Mouse (Mus musculus) liver, embryonic 15.5 days (tissue): ENCODE data around the gene H2al1m. TPM values are rescaled to one million over a fixed set of nuclear protein-coding genes. Genes with fewer than 3 reads are reported as not detected.
A peak's percentile ranks its signal among the peaks of the same experiment; 100 is the strongest.
"Not testable (repeated sequence)": the region's sequence is repeated elsewhere in the genome, so short reads cannot be mapped to it uniquely, and the experiment has no call there.

Experiments
- ATAC-seq: fragments of 200-750 bp; cut with Nextera tagmentation; 2 replicates; pipeline ENCODE4 v1.8.0; 2017; ENCODE audit warnings: moderate number of reproducible peaks, mild to moderate bottlenecking, moderate library complexity; ENCODE audit not compliant: insufficient read depth
- H3K27ac ChIP-seq: fragments of 300-500 bp; sonication (generic); replicated peaks from 2 replicates; pipeline ENCODE4 v1.5.1; 2015; ENCODE audit warnings: mild to moderate bottlenecking, inconsistent platforms
- H3K27me3 ChIP-seq: fragments of 300-500 bp; sonication (generic); 2 replicates; pipeline ENCODE4 v1.6.1; 2015; ENCODE audit warnings: mild to moderate bottlenecking, inconsistent platforms
- H3K36me3 ChIP-seq: fragments of 300-500 bp; sonication (generic); replicated peaks from 2 replicates; pipeline ENCODE4 v1.6.1; 2015; ENCODE audit warnings: moderate library complexity, mild to moderate bottlenecking, inconsistent platforms
- H3K4me1 ChIP-seq: fragments of 300-500 bp; sonication (generic); replicated peaks from 2 replicates; pipeline ENCODE4 v1.6.1; 2015; ENCODE audit warnings: inconsistent platforms
- H3K4me2 ChIP-seq: fragments of 300-500 bp; sonication (generic); 2 replicates; pipeline ENCODE4 v1.6.1; 2015; ENCODE audit warnings: moderate library complexity, mild to moderate bottlenecking, inconsistent platforms
- H3K4me3 ChIP-seq: fragments of 300-500 bp; sonication (generic); replicated peaks from 2 replicates; pipeline ENCODE4 v1.5.1; 2015; ENCODE audit warnings: mild to moderate bottlenecking, inconsistent platforms
- H3K9ac ChIP-seq: fragments of 300-500 bp; sonication (generic); 2 replicates; pipeline ENCODE4 v1.6.1; 2015; ENCODE audit warnings: moderate library complexity, mild to moderate bottlenecking, inconsistent platforms
- H3K9me3 ChIP-seq: fragments of 300-500 bp; sonication (generic); replicated peaks from 2 replicates; pipeline ENCODE4 v1.6.1; 2016; ENCODE audit warnings: inconsistent platforms
- WGBS: fragments of 180-500 bp; shearing (Covaris S2); methylation state at CpG from one replicate; pipeline ENCODE4 v1.1.7; 2015; ENCODE audit warnings: mixed read lengths; ENCODE audit not compliant: insufficient replicate concordance; 5-methylcytosine and 5-hydroxymethylcytosine counted together
- polyA plus RNA-seq: library from polyadenylated mRNA; unstranded; fragments of >200 nt; fragmentation: Nextera tagmentation; extraction: Ambion mirVana; gene quantifications from 2 replicates; pipeline ENCODE4 v1.2.1, GENCODE M21; 2015

H2al1m gene
- polyA plus RNA-seq, 1 experiment from 2014 or later: 2.1 TPM

DNA sequence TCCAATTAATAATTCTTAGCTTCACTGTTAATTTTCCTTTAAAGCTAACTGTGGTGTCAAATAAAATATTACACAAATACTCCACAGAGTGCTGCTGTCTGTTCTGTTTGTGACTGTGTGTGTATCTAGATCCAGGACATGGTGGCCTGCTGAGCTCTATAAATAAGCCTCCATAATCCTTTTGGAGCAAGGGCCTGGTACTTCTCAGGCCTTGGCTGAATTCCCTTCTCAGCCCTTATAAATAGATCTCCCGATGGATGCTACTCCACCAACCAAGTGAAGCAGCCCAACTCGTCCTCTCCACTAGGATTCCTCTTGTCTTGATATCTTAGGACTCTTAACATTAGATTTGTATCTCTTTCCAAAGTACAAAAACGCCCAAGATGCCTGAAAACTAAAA is 12.5 kb upstream of the H2al1m start:
- Histone ChIP-seq H3K4me3 (no peak overlapping the region), H3K4me1 (peaks cover 10% of the 10 kb centered on the region), H3K9ac (no peak overlapping the region), H3K27ac (0 out of 2 replicates have a peak overlapping the region, but pooled peaks have one; percentile 91), H3K9me3 (no peaks in the 10 kb centered on the region), H3K4me2 (0 out of 2 replicates have a peak overlapping the region, but pooled peaks have one; percentile 65), H3K27me3 (no peaks in the 10 kb centered on the region), H3K36me3 (no peaks in the 10 kb centered on the region)
- no peak for ATAC-seq
- 63% methylated on average over 3 of the region's 3 CpGs for WGBS

- H3K9ac ChIP-seq: peak overlapping the region; percentile 81
- H3K36me3 ChIP-seq: no peaks in the 10 kb centered on the region
- peak overlapping the region; percentile 76 for H3K4me3 ChIP-seq
- H3K27ac ChIP-seq: peak overlapping the region; percentile 91
- no peaks in the 10 kb centered on the region for H3K27me3 ChIP-seq
- 22% methylated on average over 8 of the region's 8 CpGs for WGBS
- H3K9me3 ChIP-seq: no peaks in the 10 kb centered on the region
- peak overlapping the region; percentile 65 for H3K4me2 ChIP-seq
- H3K4me1 ChIP-seq: peaks cover 10% of the 10 kb centered on the region
- ATAC-seq: no peak
Observed at GRCm38 (mm10) chrX:9271947-9272459, 11.6 kb upstream of the H2al1m start.

GRCm38 (mm10) chrX:9272460-9273361 is 10.9 kb upstream of the H2al1m start, which contains the start of gene Xk:
Gene Xk, plus strand, starts transcription at chrX:9272756.
- no peaks in the 10 kb centered on the region for H3K9me3 ChIP-seq
- H3K27ac ChIP-seq: peak within 1 kb of the TSS; percentile 91
- H3K9ac ChIP-seq: peak within 1 kb of the TSS; percentile 81
- peak within 1 kb of the TSS; percentile 76 for H3K4me3 ChIP-seq
- 7% methylated on average over 78 of the region's 94 CpGs for WGBS
- H3K27me3 ChIP-seq: no peaks in the 10 kb centered on the region
- peak; percentile 93 for ATAC-seq
- peak within 1 kb of the TSS; percentile 65 for H3K4me2 ChIP-seq
- peaks cover 10% of the 10 kb centered on the region for H3K4me1 ChIP-seq
- H3K36me3 ChIP-seq: no peaks in the 10 kb centered on the region

DNA sequence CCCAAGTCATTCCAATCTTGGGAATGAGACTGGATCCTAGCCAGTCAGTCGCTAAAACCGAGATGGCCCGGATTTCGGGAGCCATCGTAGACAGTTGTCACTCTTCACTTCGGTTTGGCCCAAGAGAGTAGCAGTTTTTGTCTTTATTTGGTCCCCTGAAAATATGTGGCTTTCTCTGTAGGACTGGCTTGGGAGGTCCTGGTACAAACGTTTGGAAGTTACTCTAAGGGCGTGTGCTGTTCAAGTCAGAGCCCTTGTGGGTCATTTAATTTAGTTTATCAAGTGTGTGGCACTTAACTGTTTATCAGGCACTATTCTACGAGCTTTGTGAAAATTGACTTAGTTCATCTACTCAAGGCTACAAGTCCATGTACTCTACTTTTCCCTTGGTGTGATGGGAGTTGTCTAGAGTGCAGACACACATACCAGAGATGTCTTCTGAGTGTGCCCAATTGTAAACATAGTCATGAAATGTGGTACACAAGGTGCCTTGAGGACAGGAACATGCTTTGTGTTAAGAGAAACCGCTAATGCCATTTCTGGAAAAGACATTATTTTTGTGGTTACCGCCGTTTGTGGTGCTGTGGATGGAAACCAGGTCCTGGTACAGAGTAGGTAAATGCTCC is 10.1 kb upstream of the H2al1m start:
- WGBS: 26% methylated on average over 12 of the region's 12 CpGs

DNA sequence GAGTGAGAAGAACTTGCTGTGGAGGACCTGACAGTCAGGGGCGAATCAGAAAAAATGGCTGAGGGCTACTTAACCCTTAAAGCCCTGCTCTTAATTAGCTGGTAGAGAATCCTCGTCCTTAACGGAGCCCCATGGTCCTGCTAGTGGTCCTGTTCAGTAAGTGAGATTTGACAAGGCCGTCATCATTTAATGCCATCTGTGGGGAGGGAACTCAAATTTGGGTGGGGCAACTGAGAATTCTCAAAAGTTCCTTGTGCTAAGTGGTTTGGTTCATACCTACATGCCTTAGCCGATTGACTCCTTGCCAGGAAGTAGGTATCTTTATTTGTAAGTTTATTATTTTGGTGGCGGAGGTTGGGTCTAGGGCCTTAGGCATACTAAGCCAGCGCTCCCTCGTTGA is 9.2 kb upstream of the H2al1m start:
- Histone ChIP-seq H3K27me3 (no peaks in the 10 kb centered on the region), H3K4me2 (peak overlapping the region; percentile 65), H3K4me3 (peak overlapping the region; percentile 76), H3K36me3 (no peaks in the 10 kb centered on the region), H3K9me3 (no peaks in the 10 kb centered on the region), H3K4me1 (peaks cover 10% of the 10 kb centered on the region), H3K27ac (peak overlapping the region; percentile 91), H3K9ac (peak overlapping the region; percentile 55)
- WGBS: 25% methylated on average over 8 of the region's 8 CpGs
- ATAC-seq: peak; percentile 10; the same call in 1 of the 2 replicates

More for the DNA sequence above, 10.1 kb upstream of the H2al1m start:
- no peaks in the 10 kb centered on the region for H3K27me3 ChIP-seq
- peak overlapping the region; percentile 65 for H3K4me2 ChIP-seq
- peak overlapping the region; percentile 81 for H3K9ac ChIP-seq
- H3K4me3 ChIP-seq: peak overlapping the region; percentile 76
- no peaks in the 10 kb centered on the region for H3K9me3 ChIP-seq
- H3K4me1 ChIP-seq: peaks cover 10% of the 10 kb centered on the region
- peak overlapping the region; percentile 91 for H3K27ac ChIP-seq
- H3K36me3 ChIP-seq: no peaks in the 10 kb centered on the region
- ATAC-seq: no peak

GRCm38 (mm10) chrX:9293140-9293829 is 9.7 kb downstream of the H2al1m start:
- H3K27me3 ChIP-seq, H3K4me3 ChIP-seq, H3K9ac ChIP-seq, H3K4me2 ChIP-seq, H3K4me1 ChIP-seq, H3K9me3 ChIP-seq, H3K36me3 ChIP-seq: not testable (repeated sequence)
- peak; percentile 69 for ATAC-seq
- H3K27ac ChIP-seq: peak overlapping the region; percentile 68
- WGBS: 58% methylated on average over 4 of the region's 4 CpGs

- H3K4me2 ChIP-seq: peak overlapping the region; percentile 62
- 38% methylated on average over 5 of the region's 5 CpGs for WGBS
- peaks cover 22% of the 10 kb centered on the region for H3K4me1 ChIP-seq
- H3K36me3 ChIP-seq: 0 out of 2 replicates have a peak, but pooled peaks cover 4% of the 10 kb centered on the region
- peak overlapping the region; percentile 97 for H3K27ac ChIP-seq
- peak overlapping the region; percentile 39; the same call in 1 of the 2 replicates for H3K9ac ChIP-seq
- no peaks in the 10 kb centered on the region for H3K27me3 ChIP-seq
- H3K4me3 ChIP-seq: peak overlapping the region; percentile 32
- peak; percentile 99 for ATAC-seq
- no peaks in the 10 kb centered on the region for H3K9me3 ChIP-seq
Observed at GRCm38 (mm10) chrX:9298413-9298864, 14.9 kb downstream of the H2al1m start.

GRCm38 (mm10) chrX:9302791-9303190 is 19.2 kb downstream of the H2al1m start:
- Histone ChIP-seq H3K27ac (peak overlapping the region; percentile 68), H3K4me1 (peaks cover 28% of the 10 kb centered on the region), H3K4me2 (peak overlapping the region; percentile 20; the same call in 1 of the 2 replicates), H3K9me3 (no peaks in the 10 kb centered on the region), H3K36me3 (0 out of 2 replicates have a peak, but pooled peaks cover 4% of the 10 kb centered on the region), H3K4me3 (no peak overlapping the region), H3K9ac (no peak overlapping the region), H3K27me3 (no peaks in the 10 kb centered on the region)
- no peak for ATAC-seq
- 35% methylated on average over 5 of the region's 5 CpGs for WGBS

- no peaks in the 10 kb centered on the region for H3K27me3 ChIP-seq
- H3K36me3 ChIP-seq: peaks cover 7% of the 10 kb centered on the region; the same call in 1 of the 2 replicates
- ATAC-seq: peak; percentile 19; the same call in 1 of the 2 replicates
- no peak overlapping the region for H3K4me3 ChIP-seq
- WGBS: 26% methylated on average over 1 of the region's 1 CpGs
- H3K9me3 ChIP-seq: no peaks in the 10 kb centered on the region
- H3K9ac ChIP-seq: peak overlapping the region; percentile 27; the same call in 1 of the 2 replicates
- peak overlapping the region; percentile 68 for H3K27ac ChIP-seq
- peaks cover 28% of the 10 kb centered on the region for H3K4me1 ChIP-seq
- H3K4me2 ChIP-seq: peak overlapping the region; percentile 20; the same call in 1 of the 2 replicates
Observed at GRCm38 (mm10) chrX:9303455-9303854, 19.9 kb downstream of the H2al1m start.

DNA sequence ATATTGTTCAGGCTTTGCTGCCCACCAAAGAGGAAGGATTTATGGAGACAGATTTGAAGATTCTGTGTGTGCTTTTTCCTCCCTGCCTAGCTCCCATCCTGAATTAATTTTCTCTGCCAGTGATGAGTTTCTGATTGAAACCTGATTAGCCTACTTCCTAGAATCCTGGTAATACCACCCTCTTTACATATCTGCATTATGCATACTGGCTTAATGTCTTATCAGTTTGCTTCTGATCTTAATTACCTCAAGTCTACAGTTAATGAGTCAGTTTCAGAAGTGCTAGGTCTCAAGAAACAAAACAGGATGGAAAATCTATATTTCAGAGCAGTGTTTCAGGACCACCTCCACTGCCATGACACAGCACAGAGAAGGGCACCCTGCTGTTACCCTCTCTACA is 32.9 kb downstream of the H2al1m start:
- H3K27me3 ChIP-seq, H3K27ac ChIP-seq, H3K9me3 ChIP-seq, H3K9ac ChIP-seq, ATAC-seq, H3K4me1 ChIP-seq, H3K4me3 ChIP-seq, H3K36me3 ChIP-seq, H3K4me2 ChIP-seq: not testable (repeated sequence)
